Mouse (Mus musculus) neural tube, embryonic 12.5 days (tissue): ENCODE measurements around the gene Dera. TPM values are rescaled to one million over a fixed set of nuclear protein-coding genes. Genes with fewer than 3 reads are reported as not detected.

ENCODE experiments used
- ATAC-seq: fragments of 200-750 bp; cut with Nextera tagmentation; 2 replicates; pipeline ENCODE4 v1.8.0; 2017; ENCODE audit warnings: low read depth, mild to moderate bottlenecking, moderate TSS enrichment, moderate library complexity; ENCODE audit not compliant: low FRiP score
- H3K27ac ChIP-seq: fragments of 300-500 bp; sonication (generic); 2 replicates; pipeline ENCODE4 v1.5.1; 2016
- H3K27me3 ChIP-seq: fragments of 300-500 bp; sonication (generic); replicated peaks from 2 replicates; pipeline ENCODE4 v1.6.1; 2016; ENCODE audit warnings: mild to moderate bottlenecking
- H3K36me3 ChIP-seq: fragments of 300-500 bp; sonication (generic); 2 replicates; pipeline ENCODE4 v1.6.1; 2016; ENCODE audit warnings: mild to moderate bottlenecking
- H3K4me1 ChIP-seq: fragments of 300-500 bp; sonication (generic); 2 replicates; pipeline ENCODE4 v1.6.1; 2016
- H3K4me2 ChIP-seq: fragments of 300-500 bp; sonication (generic); replicated peaks from 2 replicates; pipeline ENCODE4 v1.6.1; 2016; ENCODE audit warnings: mild to moderate bottlenecking
- H3K4me3 ChIP-seq: fragments of 300-500 bp; sonication (generic); 2 replicates; pipeline ENCODE4 v1.5.1; 2016
- H3K9ac ChIP-seq: fragments of 300-500 bp; sonication (generic); 2 replicates; pipeline ENCODE4 v1.6.1; 2016; ENCODE audit warnings: mild to moderate bottlenecking
- H3K9me3 ChIP-seq: fragments of 300-500 bp; sonication (generic); 2 replicates; pipeline ENCODE4 v1.6.1; 2016; ENCODE audit warnings: mild to moderate bottlenecking
- WGBS: fragments of 180-500 bp; shearing (Covaris S2); methylation state at CpG from one replicate; pipeline ENCODE4 v1.1.7; 2016; 5-methylcytosine and 5-hydroxymethylcytosine counted together
- polyA plus RNA-seq: library from polyadenylated mRNA; unstranded; fragments of >200 nt; fragmentation: Nextera tagmentation; extraction: Ambion mirVana; gene quantifications from 2 replicates; pipeline ENCODE4 v1.2.1, GENCODE M21; 2016

Dera gene
- polyA plus RNA-seq, 1 experiment from 2014 or later = 38.7 TPM

DNA sequence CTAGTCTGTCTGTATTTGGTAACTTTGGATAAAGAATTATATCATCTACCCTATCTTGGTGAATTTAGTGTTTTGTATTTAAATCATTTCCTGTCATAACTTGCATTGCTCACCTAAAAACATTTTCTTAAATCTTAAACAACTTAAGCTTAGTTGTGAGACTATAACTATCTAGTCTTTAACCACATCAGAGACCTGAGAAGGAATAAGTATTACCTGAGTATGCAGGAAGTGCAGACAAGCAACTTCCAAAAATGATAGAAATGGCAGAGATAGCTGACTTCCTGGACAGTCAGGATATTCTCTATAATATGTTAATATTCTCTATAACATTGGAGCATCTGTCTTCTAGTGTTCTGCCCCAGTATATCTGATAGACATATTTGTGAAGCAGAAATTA lies 11.8 kb downstream of the Dera start:
- ATAC-seq = no peak

DNA sequence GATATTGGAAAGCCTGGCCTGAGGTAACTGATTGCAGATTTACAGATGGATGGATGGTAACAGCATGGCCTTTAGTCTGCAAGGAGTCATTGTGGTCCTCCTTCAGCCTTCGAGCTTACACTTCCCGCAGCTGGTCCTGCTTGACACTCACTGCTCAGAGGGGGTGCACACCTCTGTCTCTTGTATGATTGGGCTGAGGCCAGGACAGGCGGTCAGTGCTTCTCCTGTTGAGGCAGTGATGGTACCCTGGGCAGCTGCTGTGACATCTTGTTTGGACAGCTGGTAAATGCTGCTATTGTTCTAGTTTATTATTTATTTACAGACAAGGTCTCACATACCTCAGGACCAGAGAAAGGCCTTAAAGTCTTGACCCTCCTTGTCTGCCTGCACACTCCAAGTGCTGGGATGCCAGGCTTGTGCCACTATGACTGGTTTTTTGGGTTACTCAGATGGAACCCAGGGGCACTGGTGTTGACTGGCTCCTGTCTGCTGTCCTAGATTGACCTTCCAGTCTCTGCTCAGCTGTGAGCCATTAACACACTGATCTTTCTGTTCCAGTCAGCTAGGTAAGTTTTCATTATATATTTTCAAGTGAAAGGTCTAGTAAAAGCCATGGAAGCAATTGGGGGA lies 17.4 kb downstream of the Dera start:
- ATAC-seq = no peak
- Histone ChIP-seq H3K4me1 (no peaks in the 10 kb centered on the region), H3K9ac (no peak overlapping the region), H3K27me3 (no peaks in the 10 kb centered on the region), H3K4me2 (no peak overlapping the region), H3K36me3 (no peaks in the 10 kb centered on the region), H3K4me3 (no peak overlapping the region), H3K9me3 (no peaks in the 10 kb centered on the region), H3K27ac (no peak overlapping the region)
- 57% methylated on average over 3 of the region's 3 CpGs for WGBS

More for the DNA sequence above, 11.8 kb downstream of the Dera start:
- no peaks in the 10 kb centered on the region for H3K27me3 ChIP-seq
- H3K4me1 ChIP-seq = peaks cover 3% of the 10 kb centered on the region; the same call in 1 of the 2 replicates
- H3K27ac ChIP-seq = no peak overlapping the region
- H3K4me3 ChIP-seq = no peak overlapping the region
- H3K4me2 ChIP-seq = no peak overlapping the region
- no peak overlapping the region for H3K9ac ChIP-seq
- no peaks in the 10 kb centered on the region for H3K9me3 ChIP-seq
- H3K36me3 ChIP-seq = no peaks in the 10 kb centered on the region

DNA sequence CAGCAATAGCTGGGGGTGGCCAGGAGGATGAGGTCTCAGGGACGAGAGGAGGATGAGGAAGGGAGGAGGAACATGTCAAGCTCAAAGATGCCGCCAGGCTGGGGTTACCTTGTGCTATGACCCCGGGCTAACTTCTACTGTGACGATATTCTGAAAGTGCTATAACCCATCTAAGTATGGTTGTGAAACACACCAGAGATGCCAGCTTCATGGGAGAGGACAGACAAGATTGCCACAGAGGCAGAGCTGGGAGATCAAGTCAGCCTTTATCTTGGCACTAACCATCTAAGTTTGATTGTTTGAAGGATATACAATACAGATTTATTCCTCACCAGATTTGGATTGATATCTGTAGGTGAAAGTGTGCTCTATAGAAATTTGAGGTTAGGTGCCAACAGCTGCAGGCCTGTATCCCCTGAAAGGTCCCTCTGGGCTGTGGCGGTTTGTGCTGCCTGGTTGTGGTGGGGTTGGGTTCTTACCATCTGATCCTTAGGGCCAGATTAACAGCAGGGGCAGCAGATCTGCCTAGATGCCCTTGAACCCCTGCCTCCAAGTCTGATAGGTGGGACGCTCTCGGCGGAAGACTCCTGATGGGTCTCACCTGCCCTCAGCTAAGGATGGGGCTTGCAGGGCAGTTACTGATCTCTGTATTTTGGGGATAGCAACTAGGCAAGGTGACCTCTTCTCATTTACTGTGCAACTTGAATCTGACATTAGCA lies 18.7 kb downstream of the Dera start:
- Histone ChIP-seq H3K9ac (no peak overlapping the region), H3K36me3 (no peaks in the 10 kb centered on the region), H3K4me3 (no peak overlapping the region), H3K27me3 (no peaks in the 10 kb centered on the region), H3K27ac (no peak overlapping the region), H3K4me2 (no peak overlapping the region), H3K4me1 (no peaks in the 10 kb centered on the region), H3K9me3 (no peaks in the 10 kb centered on the region)
- 92% methylated on average over 8 of the region's 8 CpGs for WGBS
- ATAC-seq = no peak

DNA sequence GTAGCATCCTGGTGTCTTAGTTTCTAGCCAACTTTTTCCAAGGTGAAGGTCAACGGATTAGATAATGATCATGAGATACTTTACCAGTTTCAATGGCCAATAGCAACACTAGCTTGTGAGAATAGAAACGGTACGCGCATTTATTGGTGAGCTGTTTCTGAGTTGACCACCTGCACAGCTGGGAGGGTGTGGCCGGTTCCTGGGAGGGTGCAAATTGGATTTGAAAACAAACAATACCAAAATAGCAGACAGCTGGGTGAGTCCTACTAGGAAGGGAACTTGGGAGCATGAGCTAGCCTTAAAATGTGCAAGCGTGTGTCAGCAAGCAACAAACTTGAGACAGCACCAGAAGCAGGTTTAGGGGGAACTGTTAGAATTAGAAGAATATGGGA lies 19.3 kb downstream of the Dera start:
- no peak overlapping the region for H3K4me3 ChIP-seq
- no peak overlapping the region for H3K9ac ChIP-seq
- no peak overlapping the region for H3K4me2 ChIP-seq
- ATAC-seq = no peak
- no peak overlapping the region for H3K27ac ChIP-seq
- H3K27me3 ChIP-seq = no peaks in the 10 kb centered on the region
- H3K9me3 ChIP-seq = no peaks in the 10 kb centered on the region
- 89% methylated on average over 6 of the region's 6 CpGs for WGBS
- no peaks in the 10 kb centered on the region for H3K4me1 ChIP-seq
- H3K36me3 ChIP-seq = no peaks in the 10 kb centered on the region

DNA sequence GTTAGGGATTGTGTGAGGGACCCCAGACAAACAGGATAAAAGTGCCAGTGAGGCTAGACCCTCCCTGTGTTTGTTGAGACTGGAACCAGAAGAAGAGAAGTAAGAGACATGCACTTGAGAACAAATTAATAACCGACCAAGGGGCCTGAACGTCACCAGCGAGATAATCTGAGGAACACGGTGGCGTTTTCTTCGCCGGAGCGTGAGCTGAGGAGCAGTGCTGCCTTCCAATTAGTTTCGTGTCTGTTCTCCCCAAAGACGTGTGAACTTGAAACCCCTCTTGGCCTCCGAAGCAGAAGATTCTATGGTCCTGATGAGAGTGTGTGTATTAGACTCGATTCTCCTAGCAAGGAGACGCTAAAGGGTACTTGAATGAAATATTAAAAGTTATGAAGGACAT lies 19.8 kb downstream of the Dera start:
- H3K4me1 ChIP-seq = no peaks in the 10 kb centered on the region
- 89% methylated on average over 13 of the region's 13 CpGs for WGBS

DNA sequence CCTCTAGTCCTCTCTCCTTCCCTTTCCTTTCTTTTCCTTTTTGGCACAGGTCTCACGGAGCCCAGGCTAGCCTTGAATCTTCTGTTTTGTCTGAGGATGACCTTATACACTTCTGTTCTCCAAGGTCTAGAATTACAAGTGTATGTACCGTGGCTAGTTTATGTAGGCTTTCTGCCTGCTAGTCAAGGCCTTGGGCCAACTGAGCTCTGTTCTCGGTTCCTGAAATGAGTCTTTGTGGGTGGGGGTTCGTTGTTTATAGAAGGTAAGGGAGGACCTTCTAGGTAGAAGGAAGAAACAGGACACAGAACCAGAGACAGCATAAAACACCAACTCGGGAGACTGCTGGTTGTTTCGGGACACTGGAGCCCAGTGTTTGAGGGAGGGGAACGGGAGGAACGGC lies 20.8 kb downstream of the Dera start:
- no peak for ATAC-seq
- no peaks in the 10 kb centered on the region for H3K27me3 ChIP-seq
- no peak overlapping the region for H3K27ac ChIP-seq
- H3K4me3 ChIP-seq = no peak overlapping the region
- H3K4me1 ChIP-seq = no peaks in the 10 kb centered on the region
- H3K4me2 ChIP-seq = no peak overlapping the region
- whole genome bisulfite sequencing = 92% methylated on average over 8 of the region's 8 CpGs
- no peaks in the 10 kb centered on the region for H3K36me3 ChIP-seq
- no peaks in the 10 kb centered on the region for H3K9me3 ChIP-seq
- H3K9ac ChIP-seq = no peak overlapping the region

More for the DNA sequence above, 19.8 kb downstream of the Dera start:
- no peaks in the 10 kb centered on the region for H3K27me3 ChIP-seq
- no peaks in the 10 kb centered on the region for H3K36me3 ChIP-seq
- no peaks in the 10 kb centered on the region for H3K9me3 ChIP-seq
- no peak overlapping the region for H3K4me3 ChIP-seq
- no peak overlapping the region for H3K9ac ChIP-seq
- H3K4me2 ChIP-seq = no peak overlapping the region
- no peak for ATAC-seq
- H3K27ac ChIP-seq = no peak overlapping the region

DNA sequence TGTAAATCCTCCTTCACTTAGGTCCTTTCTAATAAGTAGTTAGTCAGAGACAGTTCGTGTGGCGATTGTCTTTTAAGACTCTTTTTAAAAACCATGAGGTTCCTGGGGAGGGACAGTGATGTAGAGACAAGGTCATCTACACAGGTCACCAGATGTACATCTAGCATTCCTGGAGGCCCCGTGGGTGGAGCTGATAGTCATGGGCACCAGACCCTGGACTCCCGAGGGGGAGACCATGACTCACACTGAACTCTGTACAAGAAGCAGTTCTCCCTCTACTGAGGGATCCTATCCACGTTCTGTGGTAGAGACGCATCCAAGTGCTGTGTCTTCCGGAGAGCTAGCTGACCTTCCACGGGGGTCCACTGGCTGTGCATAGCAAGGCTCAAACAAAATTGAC lies 22.6 kb downstream of the Dera start:
- Histone ChIP-seq H3K9ac (no peak overlapping the region), H3K4me2 (no peak overlapping the region), H3K9me3 (no peaks in the 10 kb centered on the region), H3K27ac (no peak overlapping the region), H3K4me3 (no peak overlapping the region), H3K36me3 (no peaks in the 10 kb centered on the region), H3K4me1 (no peaks in the 10 kb centered on the region), H3K27me3 (no peaks in the 10 kb centered on the region)
- no peak for ATAC-seq
- WGBS = 83% methylated on average over 8 of the region's 8 CpGs

DNA sequence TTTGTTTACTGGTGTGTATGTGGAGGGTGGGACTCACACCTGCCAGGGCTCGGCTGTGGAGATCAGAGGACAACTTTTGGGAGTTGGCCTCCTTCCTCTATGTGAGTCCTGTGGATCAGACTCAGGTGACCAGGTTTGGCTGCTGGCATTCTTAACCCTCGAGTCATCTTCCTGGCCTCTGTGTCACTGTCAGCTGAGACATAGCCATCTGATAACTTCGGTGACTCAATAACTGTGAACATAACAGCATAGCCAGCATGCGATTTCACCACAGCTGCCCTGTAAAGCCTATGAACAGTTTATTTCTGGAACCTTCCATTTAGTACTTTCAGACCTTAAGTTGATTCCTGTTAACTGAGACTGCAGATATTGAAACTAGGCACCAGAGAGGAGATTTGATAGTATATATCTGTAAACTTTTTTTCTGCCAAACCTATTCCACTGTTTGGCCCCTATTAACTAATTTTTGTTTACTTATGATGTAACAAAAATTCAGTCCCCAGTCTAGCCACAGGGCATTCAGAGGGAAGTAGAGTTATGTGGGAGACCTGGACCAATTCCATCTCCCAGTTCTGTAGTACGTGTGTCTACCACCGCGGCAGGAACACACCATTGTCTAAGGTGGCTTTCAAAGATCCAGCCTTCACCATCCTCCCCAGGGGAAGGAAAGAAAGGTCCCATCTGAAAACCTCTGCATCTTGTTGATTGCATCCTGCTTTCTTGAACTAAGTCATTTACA lies 29.7 kb downstream of the Dera start:
- H3K27ac ChIP-seq = no peak overlapping the region
- ATAC-seq = no peak
- 90% methylated on average over 7 of the region's 7 CpGs for WGBS
- H3K36me3 ChIP-seq = no peaks in the 10 kb centered on the region
- H3K4me1 ChIP-seq = no peaks in the 10 kb centered on the region
- H3K27me3 ChIP-seq = no peaks in the 10 kb centered on the region
- no peak overlapping the region for H3K4me2 ChIP-seq
- H3K9me3 ChIP-seq = no peaks in the 10 kb centered on the region
- no peak overlapping the region for H3K9ac ChIP-seq
- H3K4me3 ChIP-seq = no peak overlapping the region

DNA sequence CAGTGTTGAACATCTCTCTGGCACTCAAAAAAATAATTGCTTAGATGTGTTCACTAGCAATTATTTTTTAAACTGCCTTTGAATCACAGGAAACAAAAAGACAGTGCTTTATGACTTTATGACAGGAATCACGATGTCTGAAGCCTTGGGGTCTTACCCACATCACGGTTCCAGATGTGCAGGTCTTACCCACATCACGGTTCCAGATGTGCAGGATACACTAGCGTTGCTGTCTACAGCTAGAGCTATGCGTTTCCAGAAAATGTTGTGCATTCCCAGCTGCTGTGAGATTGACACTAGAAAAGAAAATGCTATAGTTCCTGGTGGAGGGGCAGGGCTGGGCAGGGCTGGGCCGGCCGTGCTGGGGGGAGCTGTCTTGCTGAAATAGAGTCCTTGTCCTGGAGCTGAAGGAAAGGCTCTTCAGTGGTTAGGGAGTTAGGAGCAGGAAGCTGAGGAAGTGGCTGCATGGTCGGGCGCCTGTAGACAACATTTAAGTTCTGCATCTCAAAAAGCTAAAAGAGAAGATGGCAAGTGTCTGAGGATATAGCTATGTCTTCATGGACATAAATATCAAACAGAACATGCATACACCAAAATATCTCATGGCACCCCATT lies 34.7 kb downstream of the Dera start:
- H3K4me1 ChIP-seq = no peaks in the 10 kb centered on the region
- H3K9me3 ChIP-seq = no peaks in the 10 kb centered on the region
- WGBS = 66% methylated on average over 9 of the region's 9 CpGs
- H3K27ac ChIP-seq = no peak overlapping the region
- H3K9ac ChIP-seq = no peak overlapping the region
- H3K4me2 ChIP-seq = no peak overlapping the region
- H3K4me3 ChIP-seq = no peak overlapping the region
- no peaks in the 10 kb centered on the region for H3K36me3 ChIP-seq
- H3K27me3 ChIP-seq = no peaks in the 10 kb centered on the region
- no peak for ATAC-seq

DNA sequence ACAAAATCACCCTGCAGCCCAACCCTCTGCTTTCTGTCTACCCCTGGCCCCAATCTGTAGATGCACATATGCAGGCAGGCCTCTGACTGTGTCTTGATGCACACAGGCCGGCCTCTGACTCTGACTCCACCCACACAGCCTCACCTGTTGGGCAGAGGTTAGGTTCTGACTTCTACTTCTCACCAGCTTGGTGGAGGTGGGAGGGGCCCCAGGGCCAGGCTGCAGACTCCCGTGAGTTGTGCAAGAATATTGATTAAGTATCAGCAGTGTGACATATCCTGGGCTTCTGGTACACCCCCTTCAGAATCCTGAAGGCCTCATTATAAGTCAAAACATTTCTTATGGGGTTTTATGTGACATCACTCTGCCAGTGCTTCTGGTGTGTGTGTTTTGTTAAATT lies 35.3 kb downstream of the Dera start:
- no peak for ATAC-seq
- no peak overlapping the region for H3K9ac ChIP-seq
- no peak overlapping the region for H3K4me3 ChIP-seq
- no peaks in the 10 kb centered on the region for H3K36me3 ChIP-seq
- H3K27me3 ChIP-seq = no peaks in the 10 kb centered on the region
- 80% methylated on average over 2 of the region's 2 CpGs for WGBS
- H3K27ac ChIP-seq = no peak overlapping the region
- H3K4me2 ChIP-seq = no peak overlapping the region
- H3K9me3 ChIP-seq = no peaks in the 10 kb centered on the region
- H3K4me1 ChIP-seq = no peaks in the 10 kb centered on the region

DNA sequence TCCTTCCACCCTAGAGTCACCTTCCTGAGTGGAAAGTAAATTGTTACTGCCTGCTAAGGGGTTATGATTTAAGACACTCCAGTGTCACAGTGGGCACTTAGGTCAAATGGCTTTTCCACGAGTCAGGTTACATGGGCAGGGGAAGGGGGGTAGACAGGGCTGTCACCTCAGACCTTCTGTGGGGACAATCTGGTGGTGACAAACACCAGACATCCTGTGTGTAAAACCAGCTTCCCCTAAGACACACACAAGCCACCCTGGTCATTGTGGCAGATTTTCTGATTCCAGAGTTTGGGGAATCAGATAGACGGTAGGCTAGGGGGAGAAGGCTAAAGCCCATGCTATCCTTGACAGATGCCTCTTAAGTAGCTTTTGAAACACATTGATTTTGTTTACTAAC lies 41.1 kb downstream of the Dera start:
- WGBS = 68% methylated on average over 2 of the region's 2 CpGs

More for the DNA sequence above, 41.1 kb downstream of the Dera start:
- Histone ChIP-seq H3K4me1 (no peaks in the 10 kb centered on the region), H3K4me2 (no peak overlapping the region), H3K36me3 (peaks cover 11% of the 10 kb centered on the region; the same call in 1 of the 2 replicates), H3K27me3 (no peaks in the 10 kb centered on the region), H3K9me3 (peaks cover 10% of the 10 kb centered on the region), H3K4me3 (no peak overlapping the region), H3K9ac (no peak overlapping the region), H3K27ac (no peak overlapping the region)
- ATAC-seq = no peak
